Mouse (Mus musculus): Measurements from ENCODE around the gene Vti1a.

DNA sequence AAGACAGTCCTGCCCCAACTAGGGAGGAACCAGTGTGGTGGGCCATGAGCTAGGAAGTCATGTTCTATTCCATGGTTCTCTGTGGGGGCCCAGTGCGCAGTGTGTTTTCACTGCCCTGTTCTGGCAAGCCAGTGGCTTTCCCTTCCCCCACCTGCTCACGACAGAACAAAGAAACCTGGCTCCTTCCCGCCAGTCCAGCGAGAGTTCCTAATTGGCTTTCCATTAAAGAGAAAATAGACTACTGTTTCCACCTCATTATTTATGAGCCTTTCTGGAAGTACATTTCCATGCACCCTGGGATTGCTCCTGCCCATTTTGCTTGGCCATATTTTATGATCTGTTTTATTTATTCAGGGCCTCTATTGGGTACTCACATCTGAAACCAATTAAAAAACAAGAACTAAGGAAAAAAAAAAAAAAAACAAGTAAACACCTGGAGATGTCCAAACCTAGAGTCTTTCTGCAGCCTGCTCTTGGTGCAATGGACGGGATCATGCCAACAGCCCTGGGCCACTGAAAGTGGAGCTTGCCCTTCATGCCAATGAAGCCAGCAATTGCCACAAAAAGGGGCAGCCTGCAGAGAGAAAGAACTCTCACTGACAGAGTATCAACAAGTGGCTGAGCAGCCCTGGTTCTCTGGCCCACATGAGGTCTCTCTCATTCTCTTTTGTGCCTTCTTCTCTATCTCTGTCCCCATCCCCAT, 346.6 kb downstream of the Vti1a start:
- TF ChIP-seq CTCF (IDR thresholded peaks at IDR 0.05; ENCODE audit: low read depth) (no peak), EP300 (IDR thresholded peaks at IDR 0.05; ENCODE audit: low read depth) (no peak)
